Mouse (Mus musculus): ENCODE results near the gene Cyth2. TPM values are rescaled to one million over a fixed set of nuclear protein-coding genes. Genes with fewer than 3 reads are reported as not detected.

The Cyth2 gene
- polyA plus RNA-seq, 1 experiment from 2014 or later: 90.1 TPM

- no peak for ATAC-seq (ENCODE audit: extremely low read depth, insufficient number of reproducible peaks, low FRiP score, low TSS enrichment)
- no peak overlapping the region for H3K27ac ChIP-seq (replicated peaks)
- H3K4me3 ChIP-seq: no peak overlapping the region
- H3K9ac ChIP-seq: no peak overlapping the region
- H3K27me3 ChIP-seq (replicated peaks): peaks cover 84% of the 10 kb centered on the region
- H3K4me2 ChIP-seq: no peak overlapping the region
- 86% methylated on average over 29 of the region's 29 CpGs for WGBS
- H3K9me3 ChIP-seq: no peaks in the 10 kb centered on the region
- peaks cover 28% of the 10 kb centered on the region for H3K4me1 ChIP-seq
- H3K36me3 ChIP-seq: 0 out of 2 replicates have a peak, but pooled peaks cover 4% of the 10 kb centered on the region
Observed at GRCm38 (mm10) chr7:45794971-45795370, 19.4 kb downstream of the Cyth2 start.

DNA sequence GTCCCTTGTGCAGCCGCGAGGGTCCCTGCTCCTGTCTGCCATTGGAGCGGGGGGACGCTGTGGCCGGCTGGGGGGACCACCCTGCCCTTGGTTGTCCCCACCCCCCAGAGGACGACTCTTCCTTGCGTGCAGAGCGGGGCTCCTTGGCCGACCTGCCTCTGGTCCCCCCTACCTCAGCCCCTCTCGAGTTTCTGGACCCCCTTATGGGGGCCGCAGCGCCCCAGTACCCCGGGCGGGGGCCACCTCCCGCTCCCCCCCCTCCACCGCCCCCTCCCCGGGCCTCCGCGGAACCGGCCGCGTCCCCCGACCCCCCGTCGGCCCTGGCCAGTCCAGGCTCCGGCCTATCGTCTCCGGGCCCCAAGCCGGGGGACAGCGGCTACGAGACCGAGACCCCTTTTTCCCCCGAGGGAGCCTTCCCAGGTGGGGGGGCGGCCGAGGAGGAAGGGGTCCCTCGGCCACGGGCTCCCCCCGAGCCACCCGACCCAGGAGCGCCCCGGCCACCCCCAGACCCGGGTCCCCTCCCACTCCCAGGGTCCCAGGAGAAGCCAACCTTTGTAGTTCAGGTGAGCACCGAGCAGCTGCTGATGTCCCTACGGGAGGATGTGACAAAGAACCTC lies 20.3 kb downstream of the Cyth2 start:
- H3K9me3 ChIP-seq: no peaks in the 10 kb centered on the region
- peaks cover 28% of the 10 kb centered on the region for H3K4me1 ChIP-seq
- 0 out of 2 replicates have a peak, but pooled peaks cover 8% of the 10 kb centered on the region for H3K36me3 ChIP-seq
- no peak for ATAC-seq (ENCODE audit: extremely low read depth, insufficient number of reproducible peaks, low FRiP score, low TSS enrichment)
- H3K27ac ChIP-seq (replicated peaks): no peak overlapping the region
- no peak overlapping the region for H3K9ac ChIP-seq
- no peak overlapping the region for H3K4me3 ChIP-seq
- H3K27me3 ChIP-seq (replicated peaks): peaks cover 75% of the 10 kb centered on the region
- 67% methylated on average over 38 of the region's 44 CpGs for WGBS
- H3K4me2 ChIP-seq: no peak overlapping the region

GRCm38 (mm10) chr7:45793240-45793639 lies 21.1 kb downstream of the Cyth2 start:
- no peak overlapping the region for H3K27ac ChIP-seq (replicated peaks)
- ATAC-seq (ENCODE audit: extremely low read depth, insufficient number of reproducible peaks, low FRiP score, low TSS enrichment): no peak
- H3K4me3 ChIP-seq: no peak overlapping the region
- 58% methylated on average over 24 of the region's 24 CpGs for WGBS
- peaks cover 22% of the 10 kb centered on the region for H3K4me1 ChIP-seq
- H3K9ac ChIP-seq: no peak overlapping the region
- peaks cover 69% of the 10 kb centered on the region for H3K27me3 ChIP-seq (replicated peaks)
- no peaks in the 10 kb centered on the region for H3K9me3 ChIP-seq
- 0 out of 2 replicates have a peak, but pooled peaks cover 10% of the 10 kb centered on the region for H3K36me3 ChIP-seq
- H3K4me2 ChIP-seq: no peak overlapping the region

GRCm38 (mm10) chr7:45791756-45792490 lies 22.5 kb downstream of the Cyth2 start:
- peaks cover 69% of the 10 kb centered on the region for H3K27me3 ChIP-seq (replicated peaks)
- no peak overlapping the region for H3K27ac ChIP-seq (replicated peaks)
- no peak overlapping the region for H3K4me2 ChIP-seq
- H3K4me3 ChIP-seq: no peak overlapping the region
- no peak overlapping the region for H3K9ac ChIP-seq
- ATAC-seq (ENCODE audit: extremely low read depth, insufficient number of reproducible peaks, low FRiP score, low TSS enrichment): no peak
- 0 out of 2 replicates have a peak, but pooled peaks cover 10% of the 10 kb centered on the region for H3K36me3 ChIP-seq
- peaks cover 12% of the 10 kb centered on the region for H3K4me1 ChIP-seq
- no peaks in the 10 kb centered on the region for H3K9me3 ChIP-seq
- WGBS: 58% methylated on average over 17 of the region's 17 CpGs

DNA sequence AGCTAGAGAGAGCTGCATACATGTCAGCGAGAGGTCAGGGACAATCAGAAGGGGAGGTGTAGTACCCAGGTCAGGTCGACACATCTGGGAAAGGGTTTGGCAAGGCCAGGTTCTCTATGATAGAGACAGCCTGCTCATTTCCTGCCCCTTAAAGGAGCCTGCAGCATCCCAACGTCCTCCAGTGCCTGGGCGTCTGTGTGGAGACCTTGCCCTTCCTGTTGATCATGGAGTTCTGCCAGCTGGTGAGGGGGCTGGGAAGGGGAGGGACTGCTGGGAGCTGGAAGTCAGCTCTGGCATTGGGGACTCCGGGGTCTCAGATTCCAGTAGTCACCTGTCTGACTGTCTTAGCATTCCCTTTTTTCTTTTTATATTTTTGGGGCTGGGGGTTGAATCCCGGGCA lies 23.7 kb downstream of the Cyth2 start:
- ATAC-seq (ENCODE audit: extremely low read depth, insufficient number of reproducible peaks, low FRiP score, low TSS enrichment): no peak
- Histone ChIP-seq H3K4me1 (peaks cover 24% of the 10 kb centered on the region), H3K4me2 (no peak overlapping the region), H3K9me3 (no peaks in the 10 kb centered on the region), H3K27me3 (replicated peaks) (peaks cover 69% of the 10 kb centered on the region), H3K4me3 (no peak overlapping the region), H3K9ac (no peak overlapping the region), H3K36me3 (0 out of 2 replicates have a peak, but pooled peaks cover 10% of the 10 kb centered on the region), H3K27ac (replicated peaks) (no peak overlapping the region)
- WGBS: 42% methylated on average over 6 of the region's 6 CpGs

- H3K9ac ChIP-seq: no peak overlapping the region
- H3K4me2 ChIP-seq: no peak overlapping the region
- WGBS: 71% methylated on average over 22 of the region's 22 CpGs
- H3K27me3 ChIP-seq (replicated peaks): peaks cover 67% of the 10 kb centered on the region
- 0 out of 2 replicates have a peak, but pooled peaks cover 10% of the 10 kb centered on the region for H3K36me3 ChIP-seq
- ATAC-seq (ENCODE audit: extremely low read depth, insufficient number of reproducible peaks, low FRiP score, low TSS enrichment): no peak
- peaks cover 41% of the 10 kb centered on the region for H3K4me1 ChIP-seq
- no peak overlapping the region for H3K27ac ChIP-seq (replicated peaks)
- H3K4me3 ChIP-seq: no peak overlapping the region
- no peaks in the 10 kb centered on the region for H3K9me3 ChIP-seq
Observed at GRCm38 (mm10) chr7:45787642-45788041, 26.7 kb downstream of the Cyth2 start.

DNA sequence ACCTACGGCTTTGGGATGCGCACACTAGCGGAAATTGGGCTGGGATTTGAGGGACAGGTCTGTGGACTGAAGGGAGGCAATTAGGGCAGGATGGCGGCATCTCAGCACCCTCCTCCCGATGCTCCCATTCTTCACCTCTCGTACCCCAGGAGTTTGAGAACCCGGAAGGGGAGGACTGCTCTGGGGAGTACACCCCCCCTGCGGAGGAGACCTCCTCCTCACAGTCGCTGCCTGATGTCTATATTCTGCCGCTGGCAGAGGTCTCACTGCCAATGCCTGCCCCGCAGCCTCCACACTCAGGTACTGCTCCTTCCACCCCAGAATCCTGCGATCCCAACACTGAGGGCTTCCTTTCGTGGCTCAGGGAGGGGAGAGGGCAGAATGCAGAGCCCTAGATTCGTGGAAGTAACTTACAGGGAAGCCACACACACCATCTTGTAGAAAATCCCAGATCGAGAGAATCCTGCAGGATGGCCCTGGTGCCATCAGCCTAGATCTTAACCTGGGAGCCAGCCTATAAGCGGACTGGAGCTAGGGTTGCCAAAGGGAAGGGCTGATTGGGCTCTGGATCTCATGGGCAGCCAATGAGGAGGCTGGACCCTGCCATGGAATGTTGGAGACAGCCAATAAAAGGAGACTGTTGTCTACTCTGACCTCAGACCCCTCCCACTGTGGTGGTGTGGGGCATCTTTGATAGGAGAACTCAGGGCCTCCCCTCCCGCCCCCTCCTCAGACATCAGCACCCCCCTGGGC lies 27.5 kb downstream of the Cyth2 start:
- H3K9me3 ChIP-seq: no peaks in the 10 kb centered on the region
- H3K4me2 ChIP-seq: peak overlapping the region; percentile 84
- H3K27me3 ChIP-seq (replicated peaks): peaks cover 67% of the 10 kb centered on the region
- peak overlapping the region; percentile 60 for H3K9ac ChIP-seq
- 0 out of 2 replicates have a peak, but pooled peaks cover 10% of the 10 kb centered on the region for H3K36me3 ChIP-seq
- WGBS: 6% methylated on average over 17 of the region's 17 CpGs
- H3K27ac ChIP-seq (replicated peaks): no peak overlapping the region
- H3K4me3 ChIP-seq: peak overlapping the region; percentile 61
- peaks cover 41% of the 10 kb centered on the region for H3K4me1 ChIP-seq
- no peak for ATAC-seq (ENCODE audit: extremely low read depth, insufficient number of reproducible peaks, low FRiP score, low TSS enrichment)

GRCm38 (mm10) chr7:45786136-45786578 lies 28.2 kb downstream of the Cyth2 start:
- WGBS: 2% methylated on average over 14 of the region's 14 CpGs
- Histone ChIP-seq H3K27me3 (replicated peaks) (peaks cover 69% of the 10 kb centered on the region), H3K4me2 (peak overlapping the region; percentile 84), H3K4me3 (peak overlapping the region; percentile 61), H3K27ac (replicated peaks) (no peak overlapping the region), H3K4me1 (peaks cover 39% of the 10 kb centered on the region), H3K9ac (peak overlapping the region; percentile 79), H3K36me3 (0 out of 2 replicates have a peak, but pooled peaks cover 10% of the 10 kb centered on the region), H3K9me3 (no peaks in the 10 kb centered on the region)
- ATAC-seq (ENCODE audit: extremely low read depth, insufficient number of reproducible peaks, low FRiP score, low TSS enrichment): no peak

DNA sequence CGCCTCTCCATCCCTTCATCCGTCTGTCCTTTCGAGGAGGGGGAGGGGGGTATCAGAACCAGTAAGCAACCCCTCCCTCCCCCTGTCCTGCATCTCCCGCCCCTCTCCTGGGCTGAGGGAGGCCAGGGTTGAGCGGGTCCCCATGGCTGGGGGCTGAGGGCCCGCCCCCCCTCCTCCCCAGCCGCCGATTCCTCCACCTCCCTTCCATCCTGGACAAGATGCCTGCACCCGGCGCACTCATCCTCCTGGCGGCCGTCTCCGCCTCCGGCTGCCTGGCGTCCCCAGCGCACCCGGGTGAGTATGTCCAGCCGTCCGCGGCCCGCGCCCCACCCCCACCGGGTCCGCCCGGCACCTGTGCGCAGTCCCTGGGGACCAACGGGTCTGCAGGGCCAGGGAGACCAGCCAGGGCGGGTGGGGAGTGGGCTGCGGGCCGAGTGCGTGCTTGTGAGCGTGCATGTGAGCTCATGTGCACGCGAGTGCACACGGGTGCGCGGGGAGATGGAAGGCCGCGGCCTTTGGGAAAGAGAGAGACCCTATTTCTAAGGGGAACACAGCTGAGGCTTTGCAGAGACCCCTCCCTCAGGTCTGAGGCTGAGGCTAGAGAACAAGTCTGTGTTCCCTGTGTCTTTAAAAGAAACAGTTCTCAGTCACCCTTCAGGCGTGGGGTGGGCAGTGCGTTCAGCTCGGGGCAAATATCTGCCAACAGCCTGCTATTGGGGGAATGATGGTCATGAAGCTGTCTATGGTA lies 28.8 kb downstream of the Cyth2 start:
- Histone ChIP-seq H3K36me3 (0 out of 2 replicates have a peak, but pooled peaks cover 10% of the 10 kb centered on the region), H3K4me3 (peak overlapping the region; percentile 61), H3K27ac (replicated peaks) (no peak overlapping the region), H3K9me3 (no peaks in the 10 kb centered on the region), H3K27me3 (replicated peaks) (peaks cover 75% of the 10 kb centered on the region), H3K9ac (peak overlapping the region; percentile 79), H3K4me2 (peak overlapping the region; percentile 84), H3K4me1 (peaks cover 33% of the 10 kb centered on the region)
- no peak for ATAC-seq (ENCODE audit: extremely low read depth, insufficient number of reproducible peaks, low FRiP score, low TSS enrichment)
- under 1% methylated on average over 37 of the region's 42 CpGs for WGBS

DNA sequence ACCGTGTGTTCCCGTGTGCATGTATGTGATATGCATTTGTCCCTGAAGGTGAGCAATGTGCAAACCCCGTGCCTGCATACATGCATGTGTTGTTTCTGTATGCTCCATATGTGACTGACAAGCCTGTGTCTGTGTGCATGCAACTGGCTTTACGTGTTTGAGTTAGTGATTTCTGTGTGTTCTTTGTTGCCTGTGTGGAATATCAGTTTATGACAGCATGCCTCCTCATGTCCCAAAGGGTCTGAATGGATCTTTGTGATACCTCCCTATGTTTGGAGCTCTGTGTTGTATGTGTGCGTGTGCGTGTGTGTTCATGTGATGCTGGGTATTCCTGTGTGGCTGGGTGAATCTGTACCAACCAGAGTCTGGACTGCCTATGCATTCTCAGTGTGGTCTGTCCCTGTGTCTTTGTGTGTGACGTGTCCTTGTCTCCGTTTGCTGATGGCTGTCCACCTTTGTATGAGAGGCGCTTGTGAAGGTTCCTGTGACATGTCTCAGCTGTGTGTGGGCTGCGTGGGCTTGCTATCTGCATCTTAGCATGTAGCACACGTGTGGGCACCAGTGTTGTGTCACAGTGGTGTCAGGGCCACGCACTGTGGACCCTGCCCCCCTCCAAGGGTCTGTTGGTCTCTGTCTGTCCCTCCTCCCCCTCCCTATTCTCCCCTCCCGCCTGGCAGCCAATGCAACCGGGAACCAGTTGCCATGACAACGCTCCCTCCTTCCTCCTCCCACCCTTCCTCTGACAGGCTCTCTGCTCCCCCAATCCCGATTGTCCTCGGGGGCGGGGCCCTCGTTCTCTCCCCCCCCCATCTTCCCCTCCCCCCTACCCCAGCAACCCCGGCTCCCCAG lies 29.6 kb downstream of the Cyth2 start, which contains the start of gene Sult2b1:
Sult2b1 (minus strand) TSS at position 146 of the 849 bp plus-strand sequence.
- H3K27ac ChIP-seq (replicated peaks): no peak within 1 kb of the TSS
- H3K4me2 ChIP-seq: peak within 1 kb of the TSS; percentile 84
- H3K27me3 ChIP-seq (replicated peaks): peaks cover 79% of the 10 kb centered on the region
- 27% methylated on average over 20 of the region's 20 CpGs for WGBS
- H3K9me3 ChIP-seq: no peaks in the 10 kb centered on the region
- peak within 1 kb of the TSS; percentile 83 for H3K9ac ChIP-seq
- H3K4me3 ChIP-seq: peak within 1 kb of the TSS; percentile 67
- no peak; the same call in 1 of the 2 replicates for ATAC-seq (ENCODE audit: extremely low read depth, insufficient number of reproducible peaks, low FRiP score, low TSS enrichment)
- peaks cover 30% of the 10 kb centered on the region for H3K4me1 ChIP-seq
- H3K36me3 ChIP-seq: 0 out of 2 replicates have a peak, but pooled peaks cover 5% of the 10 kb centered on the region
